Mouse (Mus musculus): ENCODE results near the gene Boc.
A peak's percentile ranks its signal among the peaks of the same experiment; 100 is the strongest.

Boc gene

DNA sequence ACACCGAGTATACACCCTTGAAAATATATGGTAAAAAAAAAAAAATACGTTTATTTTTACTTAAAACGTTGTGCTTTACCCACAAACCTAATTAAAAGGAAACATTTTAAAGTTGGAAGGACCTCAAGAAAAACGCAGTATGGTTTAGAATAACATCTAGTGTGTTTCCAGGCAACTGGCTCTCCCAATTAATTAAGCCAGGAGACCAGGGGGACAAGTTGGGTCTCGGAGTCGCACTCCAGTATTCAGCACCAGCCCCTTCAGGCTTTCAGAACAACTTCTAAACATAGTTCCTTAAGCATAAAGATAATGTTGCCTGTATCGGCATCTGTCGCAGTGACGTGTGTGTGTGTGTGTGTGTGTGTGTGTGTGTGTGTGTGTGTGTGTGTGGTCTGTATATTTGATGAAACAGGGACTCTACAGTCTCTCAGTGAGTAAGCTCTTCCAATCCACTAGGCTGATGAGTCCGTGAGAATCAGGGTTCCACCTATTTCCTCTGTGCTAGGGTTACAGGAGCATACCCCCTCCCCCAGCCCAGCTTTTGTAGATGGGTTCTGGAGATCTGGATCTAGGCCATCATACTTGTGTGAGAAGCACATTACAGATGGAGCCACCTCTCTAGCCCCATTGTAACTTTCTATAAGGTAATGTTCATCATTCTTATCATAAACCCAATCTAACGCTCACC, 31.3 kb downstream of the Boc start:
- DNase-seq: peak in 1 of 2 experiments; percentile 31

DNA sequence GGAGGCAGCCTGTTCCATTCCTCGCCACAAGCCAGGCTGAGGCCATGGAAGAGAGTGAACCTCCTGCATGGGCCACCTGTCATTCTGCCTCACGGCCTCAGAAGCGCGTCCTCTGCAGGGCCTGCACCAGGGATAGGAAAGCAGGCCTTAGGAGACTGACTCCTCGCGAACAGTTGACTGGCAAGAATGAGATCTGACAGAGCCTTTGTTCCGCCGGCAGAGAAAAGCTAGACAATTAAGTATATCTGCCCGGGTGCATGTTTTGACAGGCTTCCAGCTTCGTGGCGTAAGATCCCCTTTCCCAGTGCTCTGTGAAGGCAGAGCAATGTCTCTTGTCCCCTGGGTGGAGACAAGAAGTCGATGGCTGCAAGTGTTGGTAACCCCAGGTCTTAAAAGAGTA, 32.0 kb downstream of the Boc start:
- DNase-seq: peak; percentile 70 to 74

DNA sequence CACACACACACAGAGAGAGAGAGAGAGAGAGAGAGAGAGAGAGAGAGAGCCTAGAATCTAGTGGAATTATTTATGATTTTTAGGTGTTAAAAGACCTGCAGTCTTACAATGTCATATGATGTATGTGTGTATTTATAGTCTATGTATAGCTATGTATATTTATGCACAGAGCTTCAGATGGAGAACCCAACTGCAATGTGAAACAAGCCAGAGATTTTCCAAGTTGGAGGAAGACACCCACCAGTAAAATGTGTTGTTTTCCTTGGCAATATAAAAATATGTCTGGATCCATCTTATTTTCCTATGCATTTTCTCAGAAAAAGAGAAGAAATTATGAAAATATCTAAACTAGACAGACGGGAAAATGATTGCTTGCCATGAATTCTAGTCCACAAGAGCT, 32.7 kb downstream of the Boc start:
- no peak for DNase-seq

- DNase-seq: peak; percentile 72 to 74
Measured at GRCm38 (mm10) chr16:44523595-44523994, 35.1 kb downstream of the Boc start.

- DNase-seq: no peak
Measured at GRCm38 (mm10) chr16:44516498-44516897, 42.2 kb downstream of the Boc start.

- peak in 1 of 2 experiments; percentile 54 for DNase-seq
Measured at GRCm38 (mm10) chr16:44510521-44511213, 48.0 kb downstream of the Boc start.

GRCm38 (mm10) chr16:44509458-44510344, 49.0 kb downstream of the Boc start:
- peak in 1 of 2 experiments; percentile 53 for DNase-seq

GRCm38 (mm10) chr16:44508772-44509171, 49.9 kb downstream of the Boc start:
- DNase-seq: peak in 1 of 2 experiments; percentile 63

DNA sequence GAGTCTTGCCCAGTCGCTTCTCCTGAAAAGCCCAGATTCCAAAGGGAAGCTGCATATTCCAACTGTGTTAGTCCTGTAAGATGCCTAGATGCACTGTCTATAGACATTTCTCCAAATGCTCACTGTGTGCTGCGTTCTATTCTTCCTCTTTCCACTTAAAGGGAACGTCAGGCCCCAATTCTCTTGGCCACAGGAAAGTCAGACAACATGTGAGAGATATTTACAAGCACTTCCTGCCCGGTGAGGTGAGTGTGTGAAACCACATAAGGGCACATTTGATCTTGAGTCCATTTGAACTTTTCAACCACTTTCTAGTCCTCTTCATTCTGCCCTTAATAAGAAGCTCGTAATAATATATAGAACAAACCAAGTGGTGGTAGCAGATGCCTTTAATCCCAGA, 50.7 kb downstream of the Boc start:
- DNase-seq: no peak

- DNase-seq: peak in 1 of 2 experiments; percentile 54
Measured at GRCm38 (mm10) chr16:44507027-44507929, 51.4 kb downstream of the Boc start.

DNA sequence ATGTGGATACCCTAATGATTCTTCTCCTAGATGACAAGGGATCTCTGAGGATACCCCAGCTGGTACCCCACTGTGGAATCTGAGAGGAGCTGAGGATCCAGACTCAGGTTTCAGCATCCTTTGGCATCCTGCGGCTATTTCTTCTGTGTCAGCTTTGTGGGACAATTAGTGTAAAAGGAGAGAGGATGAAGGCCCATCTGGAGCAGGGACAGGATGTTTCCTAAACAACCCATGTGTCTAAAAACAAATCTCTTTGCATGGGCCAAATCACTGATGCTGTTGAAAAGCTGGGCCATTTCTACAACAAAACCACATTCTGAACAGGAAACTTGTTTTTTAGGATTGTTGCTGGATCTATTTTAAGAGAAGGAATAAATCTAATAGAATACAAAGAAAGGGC, 53.5 kb downstream of the Boc start:
- no peak for DNase-seq

DNA sequence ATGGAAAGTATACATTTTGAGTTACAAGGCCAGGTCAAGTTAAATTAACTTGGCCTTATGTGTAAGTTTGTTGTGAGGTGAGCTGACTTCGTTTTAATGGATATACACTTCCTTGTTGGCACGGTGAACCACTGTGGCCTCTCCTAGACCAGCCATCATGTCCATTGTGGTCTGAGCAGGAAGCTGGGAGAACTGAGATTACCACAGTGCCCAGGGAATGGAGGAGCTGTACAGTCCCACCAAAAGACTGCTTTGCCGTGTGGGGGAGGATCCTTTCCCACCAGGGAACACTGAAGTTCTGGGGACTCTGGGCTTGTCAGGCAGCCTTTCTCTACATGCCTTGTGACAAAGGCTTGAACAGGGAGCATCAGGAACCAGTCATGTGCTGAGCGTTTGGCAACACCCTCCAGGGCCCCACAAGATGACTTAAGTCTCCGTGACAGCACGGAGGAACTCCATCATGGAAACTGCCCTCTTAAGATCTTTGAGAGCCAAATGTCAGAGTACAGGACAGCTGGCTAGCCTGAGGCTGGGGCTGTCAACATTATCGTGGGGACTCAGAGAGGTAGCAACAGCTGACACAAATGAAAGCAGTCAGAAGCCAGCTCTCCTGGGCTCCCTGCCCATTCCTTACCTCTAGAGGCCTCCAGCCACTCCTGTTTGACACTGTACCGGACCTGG, 55.7 kb downstream of the Boc start:
- peak; percentile 74 to 87 for DNase-seq

- DNase-seq: peak in 1 of 2 experiments; percentile 56
Measured at GRCm38 (mm10) chr16:44502325-44502724, 56.4 kb downstream of the Boc start.

- DNase-seq: no peak
Measured at GRCm38 (mm10) chr16:44501783-44502182, 56.9 kb downstream of the Boc start.

DNA sequence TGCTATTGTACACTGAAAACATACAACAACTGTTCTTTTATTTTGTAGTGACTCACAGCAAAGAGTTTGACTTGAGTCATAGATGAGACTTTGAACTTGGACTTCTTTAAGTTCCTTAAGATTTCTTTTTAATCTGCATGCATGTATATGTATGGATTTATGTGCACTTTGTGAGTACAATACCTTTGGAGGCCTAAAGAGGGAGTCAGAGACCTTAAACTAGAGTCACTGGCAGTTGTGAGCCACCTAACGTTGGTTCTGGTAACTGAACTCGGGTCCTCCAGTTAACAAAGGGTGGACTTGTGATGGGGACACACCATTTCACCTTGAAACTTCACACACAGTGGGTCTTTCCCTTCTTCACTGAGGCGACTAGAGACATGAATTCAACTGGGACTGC, 60.2 kb downstream of the Boc start:
- no peak for DNase-seq

- no peak for DNase-seq
Measured at GRCm38 (mm10) chr16:44496971-44497464, 61.7 kb downstream of the Boc start.

DNA sequence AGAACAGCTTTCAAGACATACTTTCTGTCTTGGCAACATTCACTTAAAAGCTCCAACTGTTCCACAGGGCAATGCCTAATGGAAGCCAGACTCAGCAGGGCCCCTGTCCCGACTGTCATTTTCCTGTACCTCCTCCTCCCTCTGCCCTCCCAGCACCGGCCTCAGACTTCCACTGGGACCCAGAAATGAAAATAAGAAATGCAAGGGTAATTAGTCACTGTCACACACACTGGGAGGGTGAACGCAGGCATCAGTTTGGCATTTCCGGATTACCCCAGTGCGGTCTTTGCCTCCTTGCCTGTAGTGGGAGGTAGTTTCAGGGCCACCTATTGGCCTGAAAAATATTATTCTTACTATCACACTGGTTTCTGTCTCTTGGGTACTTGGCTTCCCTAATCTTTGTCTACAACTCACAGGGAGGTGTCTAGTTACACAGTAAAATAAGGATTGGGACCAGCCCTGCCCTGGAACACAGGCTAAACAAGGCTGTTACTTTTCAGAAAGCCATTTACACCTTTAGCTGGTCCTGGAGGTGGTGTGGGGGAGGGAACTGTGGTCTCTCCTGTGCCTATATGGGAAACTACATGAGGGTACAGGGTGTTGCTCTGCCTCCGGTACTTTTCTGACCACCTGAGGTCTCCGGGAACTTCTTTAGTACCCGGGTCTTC, 64.1 kb downstream of the Boc start:
- peak; percentile 62 to 73 for DNase-seq

- DNase-seq: peak; percentile 9 to 30
Measured at GRCm38 (mm10) chr16:44493868-44494267, 64.8 kb downstream of the Boc start.

- DNase-seq: peak in 1 of 2 experiments; percentile 5
Measured at GRCm38 (mm10) chr16:44492706-44493105, 66.0 kb downstream of the Boc start.

DNA sequence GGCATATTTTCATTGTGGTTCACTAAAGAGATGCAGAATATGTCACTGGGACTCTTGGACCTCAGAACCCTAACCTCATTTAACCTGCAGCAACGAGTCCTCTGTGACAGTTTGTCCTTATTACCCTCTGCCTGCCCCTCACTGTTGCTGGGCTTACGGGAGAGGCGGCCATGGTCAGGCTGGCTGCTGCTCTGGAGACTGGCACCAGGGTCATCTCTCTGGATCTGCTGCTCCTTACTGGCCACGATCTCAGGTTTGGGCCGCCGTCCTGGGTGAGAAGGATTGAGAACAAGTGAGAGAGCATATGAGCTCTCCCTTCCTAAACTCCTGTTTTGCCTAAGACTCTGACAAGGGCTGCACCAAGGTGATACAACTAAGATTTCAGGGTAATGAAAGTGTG, 66.5 kb downstream of the Boc start:
- DNase-seq: peak; percentile 3

- peak; percentile 2 to 3 for DNase-seq
Measured at GRCm38 (mm10) chr16:44491051-44491450, 67.6 kb downstream of the Boc start.

Measured in cerebellum, postnatal 14 days (tissue).